Mouse (Mus musculus): ENCODE measurements around the gene Tmed2. TPM values are rescaled to one million over a fixed set of nuclear protein-coding genes. Genes with fewer than 3 reads are reported as not detected.

Gene Tmed2
- polyA plus RNA-seq (2017; shearing (Covaris generic)): 614 TPM

DNA sequence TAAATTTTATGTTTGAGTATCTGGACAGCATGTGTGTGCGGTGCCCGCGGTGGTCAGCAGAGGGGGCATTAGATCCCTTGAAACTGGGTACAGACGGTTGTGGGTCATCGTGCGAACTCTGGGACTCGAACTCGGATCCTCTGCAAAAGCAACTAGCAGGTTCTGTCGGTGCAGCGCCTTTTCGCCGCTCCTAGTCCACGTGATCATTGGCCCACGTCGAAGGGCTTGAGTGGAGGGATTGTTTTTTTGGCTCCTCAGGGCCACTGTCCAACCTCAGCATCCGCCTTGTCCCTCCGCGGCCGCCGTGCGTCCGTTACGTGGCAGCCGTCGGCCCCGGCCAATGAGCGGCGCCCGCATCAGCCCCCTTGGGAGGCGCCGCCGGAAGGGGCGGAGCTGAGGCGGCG lies at the start of gene Tmed2:
TSS of gene Tmed2 (plus strand) at position 313 of the 404 bp plus-strand sequence.

DNA sequence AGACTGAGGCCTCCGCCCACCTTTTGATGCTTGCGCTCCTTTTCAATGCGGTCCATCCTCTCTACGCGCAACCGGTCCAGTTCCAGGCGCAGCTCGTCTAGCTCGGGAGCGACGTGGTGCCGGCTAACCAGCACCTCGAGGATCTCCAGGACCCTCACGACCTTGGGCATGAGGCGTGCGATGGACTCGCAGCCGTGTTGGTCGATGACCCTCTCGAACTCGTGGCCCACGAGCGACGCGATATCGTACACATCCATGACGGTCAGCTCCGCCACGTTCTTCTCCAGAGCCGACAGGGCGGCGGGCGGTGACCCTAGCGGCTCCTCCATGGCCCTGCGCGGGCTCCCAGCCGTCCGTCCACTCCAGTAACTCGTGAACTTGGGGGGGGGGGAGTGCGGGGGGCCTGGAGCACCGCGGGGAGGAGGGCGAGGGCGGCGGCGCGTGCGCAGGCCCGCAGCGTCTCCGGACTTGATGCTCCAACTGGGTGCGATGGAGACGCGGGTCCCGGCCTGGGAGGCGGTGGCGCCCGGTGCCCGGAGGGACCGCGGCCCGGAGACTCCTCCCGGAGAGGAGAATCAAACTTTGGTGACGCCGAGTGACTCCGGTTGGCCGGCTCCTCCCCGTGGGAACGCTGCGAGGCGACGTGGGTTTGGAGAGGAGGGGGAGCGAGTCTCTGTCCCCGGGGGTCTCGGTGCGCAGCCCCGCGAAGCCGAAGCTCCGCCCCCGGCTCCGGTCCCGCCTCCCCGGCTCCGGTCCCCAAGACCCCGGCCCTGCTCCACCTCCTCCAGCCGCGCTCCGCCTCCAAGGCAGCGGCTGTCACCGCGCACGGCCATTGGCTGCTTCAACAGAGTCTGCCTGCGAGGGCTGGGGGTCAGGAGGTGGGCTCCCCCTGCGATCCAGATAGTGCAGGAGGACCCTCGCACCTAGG lies 9.6 kb upstream of the Tmed2 start, which contains the start of gene Rilpl1:
TSS of gene Rilpl1 (minus strand) at position 737 of the 928 bp plus-strand sequence.

DNA sequence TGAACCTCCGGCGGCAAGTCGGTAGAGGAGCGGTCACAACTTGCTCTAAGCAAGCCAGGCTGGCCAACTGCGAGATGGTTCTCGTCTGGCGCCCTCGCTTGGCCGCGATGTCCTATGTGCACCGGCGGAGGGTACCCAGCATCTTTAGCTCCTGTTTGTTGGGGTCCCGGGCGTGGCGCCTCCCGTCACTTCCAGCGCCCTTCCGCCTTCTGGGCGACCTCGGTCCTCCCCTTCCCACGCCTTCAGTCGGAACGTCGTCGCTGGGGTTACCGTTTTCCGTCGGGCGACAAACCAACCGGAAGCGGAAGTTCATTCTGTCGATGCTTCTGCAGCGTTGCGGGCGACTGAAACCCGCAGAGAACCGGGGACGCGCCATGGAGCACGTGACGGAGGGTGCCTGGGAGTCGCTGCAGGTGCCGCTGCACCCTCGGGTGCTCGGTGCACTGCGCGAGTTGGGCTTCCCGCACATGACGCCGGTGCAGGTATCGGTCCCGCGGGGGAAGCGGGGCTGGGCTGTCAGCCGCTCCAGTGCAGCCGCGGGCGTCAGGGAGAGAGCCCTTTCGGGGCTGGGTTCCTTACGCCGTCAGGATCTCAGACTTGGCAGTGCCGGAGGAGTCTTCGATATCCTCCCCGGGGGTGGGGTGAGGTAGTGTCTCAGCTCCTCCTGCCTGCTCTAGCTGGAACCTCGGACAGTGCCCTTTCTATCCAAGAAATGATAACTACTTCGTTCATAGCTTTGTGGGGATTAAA lies 12.2 kb downstream of the Tmed2 start, which contains the start of gene Ddx55:
TSS of gene Ddx55 (plus strand) at position 307 of the 750 bp plus-strand sequence.

DNA sequence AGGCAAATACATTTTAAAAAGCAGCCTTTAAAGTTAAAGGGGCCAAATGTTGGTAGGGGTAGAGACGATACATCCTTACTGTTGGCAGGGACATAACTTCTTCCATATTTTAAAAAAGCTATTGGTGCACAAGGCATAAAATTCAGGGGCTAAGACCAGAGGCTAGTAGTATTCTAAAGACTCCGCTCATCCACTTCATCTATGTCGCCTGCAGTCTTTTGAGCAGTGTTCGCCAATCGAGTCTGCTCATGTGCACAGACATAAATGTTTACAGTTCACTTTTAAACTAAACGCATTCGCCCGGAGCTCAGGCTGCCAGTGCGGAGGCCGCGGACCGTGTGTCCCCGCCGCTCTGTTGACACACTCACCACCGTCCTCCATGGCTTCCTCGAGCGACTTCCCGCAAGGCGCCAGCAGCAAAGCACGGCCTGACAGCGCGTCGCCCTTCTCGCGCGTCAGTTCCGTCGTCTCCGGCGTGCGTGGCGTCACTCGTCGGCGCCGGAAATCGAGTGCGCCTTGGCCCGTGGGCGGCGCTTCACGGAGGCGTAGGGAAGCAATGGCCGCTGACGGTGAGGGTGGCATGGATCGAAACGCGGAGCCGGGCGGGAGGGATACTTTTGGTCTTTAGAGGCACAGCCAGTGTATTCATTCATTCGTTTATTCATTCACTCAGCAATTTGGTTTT lies 38.3 kb downstream of the Tmed2 start, which contains the start of the genes Eif2b1 and Gtf2h3:
TSS of gene Eif2b1 (minus strand) at position 499 of the 685 bp plus-strand sequence.
TSS of gene Gtf2h3 (plus strand) at position 508 of the 685 bp plus-strand sequence.

Other genes with a start within 250 kb of the Tmed2 start
- gene Mphosph9, start 212.7 kb upstream of the Tmed2 start, polyA plus RNA-seq (2017; shearing (Covaris generic)): 17.5 TPM
- 5.5 TPM for gene 2810006K23Rik, start 212.6 kb upstream of the Tmed2 start, polyA plus RNA-seq (2017; shearing (Covaris generic))
- 117 TPM for gene Cdk2ap1, start 177.6 kb upstream of the Tmed2 start, polyA plus RNA-seq (2017; shearing (Covaris generic))
- gene Sbno1, start 114.7 kb upstream of the Tmed2 start, polyA plus RNA-seq (2017; shearing (Covaris generic)): 98.9 TPM
- 71.8 TPM for gene Kmt5a, start 100.8 kb upstream of the Tmed2 start, polyA plus RNA-seq (2017; shearing (Covaris generic))
- 112 TPM for gene Rilpl2, start 62.3 kb upstream of the Tmed2 start, polyA plus RNA-seq (2017; shearing (Covaris generic))
- 9.0 TPM for gene Snrnp35, start 57.6 kb upstream of the Tmed2 start, polyA plus RNA-seq (2017; shearing (Covaris generic))
- gene Rilpl1, start 9.3 kb upstream of the Tmed2 start, polyA plus RNA-seq (2017; shearing (Covaris generic)): 3.9 TPM
- 14.6 TPM for gene Ddx55, start 12.2 kb downstream of the Tmed2 start, polyA plus RNA-seq (2017; shearing (Covaris generic))
- 21.1 TPM for gene Eif2b1, start 38.4 kb downstream of the Tmed2 start, polyA plus RNA-seq (2017; shearing (Covaris generic))
- 19.6 TPM for gene Gtf2h3, start 38.4 kb downstream of the Tmed2 start, polyA plus RNA-seq (2017; shearing (Covaris generic))
- 83.5 TPM for gene Atp6v0a2, start 87.9 kb downstream of the Tmed2 start, polyA plus RNA-seq (2017; shearing (Covaris generic))
- 0.16 TPM for gene Dnah10, start 184.4 kb downstream of the Tmed2 start, polyA plus RNA-seq (2017; shearing (Covaris generic))